Mouse (Mus musculus): ENCODE data around the gene Scfd1. TPM values are rescaled to one million over a fixed set of nuclear protein-coding genes. Genes with fewer than 3 reads are reported as not detected.

Scfd1 gene
- total RNA-seq (2023): 10 to 100 TPM; 25.9 to 31.1 TPM

GRCm38 (mm10) chr12:51377003-51377887 is at the start of gene Scfd1:
Gene Scfd1 (plus strand): TSS chr12:51377510.

DNA sequence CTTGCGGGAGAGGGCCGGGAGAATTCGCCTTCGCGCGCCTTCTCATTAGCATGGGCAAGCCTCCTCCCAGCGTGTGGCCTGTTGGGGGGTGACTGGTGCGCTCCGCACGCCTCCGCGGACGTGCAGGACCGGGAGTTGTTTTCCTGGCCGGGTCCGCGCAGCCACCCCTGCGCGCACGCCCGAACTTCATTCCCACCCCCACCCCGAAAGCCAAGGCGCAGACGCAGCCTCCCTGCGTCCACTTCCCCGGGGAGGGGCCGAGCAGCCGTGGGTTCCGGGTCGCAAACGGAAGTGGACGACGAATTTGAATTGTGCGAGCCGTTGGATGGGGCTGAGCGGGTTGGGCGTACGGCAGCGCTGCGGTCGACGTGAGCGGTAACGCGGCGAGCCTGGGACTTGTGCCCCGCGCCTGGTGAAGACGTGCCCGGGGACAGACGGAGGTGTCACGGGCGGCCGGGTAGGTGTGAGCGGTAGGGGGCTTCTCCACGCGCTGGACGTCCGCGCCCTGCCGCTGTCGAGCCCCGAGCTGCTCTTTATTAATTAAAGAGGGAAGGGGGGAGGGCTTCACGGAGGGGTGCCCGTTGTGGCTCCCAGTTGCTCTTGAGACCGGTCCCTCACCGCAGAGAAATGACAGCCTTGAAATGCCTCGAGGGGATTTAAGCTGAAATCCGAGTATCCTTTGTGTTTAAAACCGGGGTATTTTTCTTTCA is 29.2 kb upstream of the Scfd1 start, which contains the start of gene G2e3:
G2e3 (plus strand) TSS at position 74 of the 710 bp plus-strand sequence.

Other genes with a start within 250 kb of the Scfd1 start
- 10 to 100 TPM; 14.8 to 16.0 TPM for gene G2e3, start 29.4 kb upstream of the Scfd1 start, total RNA-seq (2023)
- not detected for gene Coch, start 215.8 kb downstream of the Scfd1 start, total RNA-seq (2023)

Data from neutrophil, adult 59 days (primary cell).